Mouse (Mus musculus) kidney, adult 18-20 months (tissue): ENCODE data around the gene Rtl4.

Experiments used
- DNase-seq: peaks from one replicate; pipeline ENCODE4 v3.0.0; 2021

Rtl4 gene

GRCm38 (mm10) chrX:144688207-144689118 lies at the start of gene Rtl4:
Gene Rtl4 (plus strand): TSS chrX:144688907.
- DNase-seq, result peak; percentile 2

GRCm38 (mm10) chrX:144644756-144645155 lies 44.0 kb upstream of the Rtl4 start:
- no peak for DNase-seq

- DNase-seq, result no peak
Measured at GRCm38 (mm10) chrX:144645394-144645793, 43.3 kb upstream of the Rtl4 start.

GRCm38 (mm10) chrX:144652196-144652595 lies 36.5 kb upstream of the Rtl4 start:
- no peak for DNase-seq

GRCm38 (mm10) chrX:144687742-144688141 lies 965 bp upstream of the Rtl4 start:
- DNase-seq, result no peak

- DNase-seq, result no peak
Measured at GRCm38 (mm10) chrX:144688142-144688206, 733 bp upstream of the Rtl4 start, which contains the start of gene Trpc5. Gene Trpc5 (minus strand): TSS chrX:144688180.

- DNase-seq, result peak; percentile 4
Measured at GRCm38 (mm10) chrX:144689119-144689858, 582 bp downstream of the Rtl4 start.

- no peak for DNase-seq
Measured at GRCm38 (mm10) chrX:144689859-144690181, 1.1 kb downstream of the Rtl4 start.

GRCm38 (mm10) chrX:144716330-144716729 lies 27.6 kb downstream of the Rtl4 start:
- no peak for DNase-seq

GRCm38 (mm10) chrX:144747528-144748049 lies 58.9 kb downstream of the Rtl4 start:
- DNase-seq, result no peak

- DNase-seq, result no peak
Measured at GRCm38 (mm10) chrX:144986980-144987379, 298.3 kb downstream of the Rtl4 start.

GRCm38 (mm10) chrX:145065484-145065913 lies 376.8 kb downstream of the Rtl4 start:
- no peak for DNase-seq

- DNase-seq, result no peak
Measured at GRCm38 (mm10) chrX:145089802-145090201, 401.1 kb downstream of the Rtl4 start.

GRCm38 (mm10) chrX:145090360-145090759 lies 401.7 kb downstream of the Rtl4 start:
- no peak for DNase-seq

- no peak for DNase-seq
Measured at GRCm38 (mm10) chrX:145090964-145091363, 402.3 kb downstream of the Rtl4 start.
